Mouse (Mus musculus): ENCODE measurements around the gene Gm20388. TPM values are rescaled to one million over a fixed set of nuclear protein-coding genes. Genes with fewer than 3 reads are reported as not detected.

Gene Gm20388
- polyA plus RNA-seq, 1 experiment, result 28.1 TPM

DNA sequence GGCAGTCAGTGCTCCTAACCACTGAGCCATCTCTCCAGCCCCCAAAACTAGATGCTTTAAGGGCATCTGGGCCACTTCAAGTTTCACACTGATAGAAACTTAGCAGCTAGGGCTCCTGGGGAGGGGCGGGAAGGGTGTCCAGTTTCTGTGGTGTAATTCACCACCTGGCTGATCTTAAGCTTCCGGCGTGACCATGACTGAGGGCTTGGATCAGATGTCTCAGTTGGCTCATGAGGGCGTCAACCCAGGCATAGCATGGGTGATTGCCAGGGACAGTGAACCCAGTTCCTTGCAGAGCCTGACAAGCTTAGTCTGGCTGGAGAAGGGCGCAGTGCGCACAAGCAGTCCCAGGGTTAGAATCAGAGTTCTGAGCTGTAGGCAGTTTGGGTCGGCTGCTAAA is 868.5 kb downstream of the Gm20388 start:
- Histone ChIP-seq H3K9me3 (replicated peaks; ENCODE audit: control insufficient read depth, insufficient read depth, low read length, poor library complexity, severe bottlenecking) (no peaks in the 10 kb centered on the region), H3K9ac (ENCODE audit: low read depth, poor library complexity, severe bottlenecking) (no peak overlapping the region), H3K4me1 (ENCODE audit: control insufficient read depth, insufficient read depth, low read length) (no peaks in the 10 kb centered on the region), H3K27me3 (ENCODE audit: control insufficient read depth, insufficient read depth, low read length, poor library complexity, severe bottlenecking) (no peaks in the 10 kb centered on the region), H3K36me3 (ENCODE audit: control insufficient read depth, insufficient read depth, low read length, poor library complexity, severe bottlenecking) (no peaks in the 10 kb centered on the region), H3K27ac (ENCODE audit: insufficient read depth, low read length) (no peak overlapping the region), H3K4me3 (ENCODE audit: low read depth, low read length) (no peak overlapping the region)
- TF ChIP-seq CTCF (IDR thresholded peaks at IDR 0.05; ENCODE audit: low read depth, low read length), result no peak
- TF ChIP-seq EP300 (IDR thresholded peaks at IDR 0.05; ENCODE audit: insufficient read depth, low read depth, low read length), result no peak
- no peak for TF ChIP-seq POLR2A (IDR thresholded peaks at IDR 0.05; ENCODE audit: insufficient read depth, low read length)

DNA sequence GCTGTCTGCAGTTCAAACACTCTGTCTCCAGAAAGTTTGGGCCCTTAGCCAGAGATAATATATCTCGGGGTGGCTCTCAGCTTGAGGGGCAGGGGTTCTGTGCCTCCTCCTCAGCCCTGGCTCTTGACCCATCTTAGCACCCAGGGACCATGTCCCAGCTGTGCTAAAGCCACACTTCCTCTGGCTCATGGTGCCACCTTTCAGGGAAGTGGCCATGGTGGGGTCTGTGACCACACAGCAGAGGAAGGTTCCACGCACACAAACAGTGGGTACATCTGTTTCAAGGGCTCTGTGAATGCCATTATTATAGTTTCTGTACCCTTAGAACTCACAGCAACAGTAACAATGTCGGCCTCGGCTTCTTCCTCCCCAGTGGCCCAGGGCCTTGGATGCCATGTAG is 873.1 kb downstream of the Gm20388 start:
- H3K4me1 ChIP-seq (ENCODE audit: control insufficient read depth, insufficient read depth, low read length), result no peaks in the 10 kb centered on the region
- H3K4me3 ChIP-seq (ENCODE audit: low read depth, low read length), result no peak overlapping the region
- H3K36me3 ChIP-seq (ENCODE audit: control insufficient read depth, insufficient read depth, low read length, poor library complexity, severe bottlenecking), result no peaks in the 10 kb centered on the region
- H3K27me3 ChIP-seq (ENCODE audit: control insufficient read depth, insufficient read depth, low read length, poor library complexity, severe bottlenecking), result no peaks in the 10 kb centered on the region
- no peak overlapping the region for H3K27ac ChIP-seq (ENCODE audit: insufficient read depth, low read length)
- H3K9me3 ChIP-seq (replicated peaks; ENCODE audit: control insufficient read depth, insufficient read depth, low read length, poor library complexity, severe bottlenecking), result no peaks in the 10 kb centered on the region
- no peak overlapping the region for H3K9ac ChIP-seq (ENCODE audit: low read depth, poor library complexity, severe bottlenecking)
- TF ChIP-seq POLR2A (IDR thresholded peaks at IDR 0.05; ENCODE audit: insufficient read depth, low read length) (no peak), EP300 (IDR thresholded peaks at IDR 0.05; ENCODE audit: insufficient read depth, low read depth, low read length) (no peak), CTCF (IDR thresholded peaks at IDR 0.05; ENCODE audit: low read depth, low read length) (no peak)

DNA sequence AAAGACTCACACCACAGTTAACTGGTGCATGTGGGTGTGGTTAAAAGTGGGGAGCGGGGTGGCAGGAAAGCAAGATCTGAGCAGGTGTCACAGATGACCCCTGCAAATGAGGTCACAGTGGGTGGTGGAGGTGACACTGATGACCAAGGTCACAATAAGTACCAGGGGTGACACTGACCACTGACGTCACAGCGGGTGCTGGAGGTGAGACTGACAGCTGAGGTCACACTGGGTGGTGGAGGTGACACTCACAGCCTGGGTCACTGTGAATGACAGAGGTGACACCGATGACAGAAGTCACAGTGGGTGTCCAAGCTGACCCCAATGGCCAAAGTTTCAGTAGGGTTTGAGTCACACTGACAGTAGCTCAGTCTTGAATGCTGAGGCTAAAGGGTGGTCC is 876.1 kb downstream of the Gm20388 start:
- Histone ChIP-seq H3K27me3 (ENCODE audit: control insufficient read depth, insufficient read depth, low read length, poor library complexity, severe bottlenecking) (no peaks in the 10 kb centered on the region), H3K36me3 (ENCODE audit: control insufficient read depth, insufficient read depth, low read length, poor library complexity, severe bottlenecking) (no peaks in the 10 kb centered on the region), H3K9me3 (replicated peaks; ENCODE audit: control insufficient read depth, insufficient read depth, low read length, poor library complexity, severe bottlenecking) (no peaks in the 10 kb centered on the region), H3K27ac (ENCODE audit: insufficient read depth, low read length) (no peak overlapping the region), H3K4me3 (ENCODE audit: low read depth, low read length) (no peak overlapping the region), H3K4me1 (ENCODE audit: control insufficient read depth, insufficient read depth, low read length) (no peaks in the 10 kb centered on the region), H3K9ac (ENCODE audit: low read depth, poor library complexity, severe bottlenecking) (no peak overlapping the region)
- TF ChIP-seq EP300 (IDR thresholded peaks at IDR 0.05; ENCODE audit: insufficient read depth, low read depth, low read length), result no peak
- no peak for TF ChIP-seq POLR2A (IDR thresholded peaks at IDR 0.05; ENCODE audit: insufficient read depth, low read length)
- TF ChIP-seq CTCF (IDR thresholded peaks at IDR 0.05; ENCODE audit: low read depth, low read length), result no peak

DNA sequence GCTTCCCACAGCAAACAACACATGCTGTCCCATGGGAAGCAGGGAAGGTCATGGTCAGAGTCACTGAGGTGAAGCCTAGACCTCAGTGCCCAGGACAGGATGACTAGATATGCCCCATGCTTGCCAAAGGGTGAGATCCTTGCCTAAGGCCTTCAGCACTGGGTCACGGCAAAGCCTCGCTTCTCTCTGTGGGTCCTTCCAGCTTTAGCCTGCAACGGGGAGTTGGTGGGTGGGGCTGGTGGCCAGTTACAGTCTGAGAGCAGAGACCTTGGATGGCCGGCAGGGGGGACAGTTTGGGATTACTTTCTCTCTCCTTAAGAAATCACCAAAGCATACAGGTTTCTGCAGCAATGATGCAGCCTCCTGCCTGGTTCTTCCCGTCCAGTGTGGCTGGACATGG is 877.0 kb downstream of the Gm20388 start:
- TF ChIP-seq EP300 (IDR thresholded peaks at IDR 0.05; ENCODE audit: insufficient read depth, low read depth, low read length) (no peak), POLR2A (IDR thresholded peaks at IDR 0.05; ENCODE audit: insufficient read depth, low read length) (no peak), CTCF (IDR thresholded peaks at IDR 0.05; ENCODE audit: low read depth, low read length) (no peak)
- Histone ChIP-seq H3K9ac (ENCODE audit: low read depth, poor library complexity, severe bottlenecking) (no peak overlapping the region), H3K36me3 (ENCODE audit: control insufficient read depth, insufficient read depth, low read length, poor library complexity, severe bottlenecking) (no peaks in the 10 kb centered on the region), H3K4me1 (ENCODE audit: control insufficient read depth, insufficient read depth, low read length) (no peaks in the 10 kb centered on the region), H3K27me3 (ENCODE audit: control insufficient read depth, insufficient read depth, low read length, poor library complexity, severe bottlenecking) (no peaks in the 10 kb centered on the region), H3K27ac (ENCODE audit: insufficient read depth, low read length) (no peak overlapping the region), H3K9me3 (replicated peaks; ENCODE audit: control insufficient read depth, insufficient read depth, low read length, poor library complexity, severe bottlenecking) (no peaks in the 10 kb centered on the region), H3K4me3 (ENCODE audit: low read depth, low read length) (no peak overlapping the region)

DNA sequence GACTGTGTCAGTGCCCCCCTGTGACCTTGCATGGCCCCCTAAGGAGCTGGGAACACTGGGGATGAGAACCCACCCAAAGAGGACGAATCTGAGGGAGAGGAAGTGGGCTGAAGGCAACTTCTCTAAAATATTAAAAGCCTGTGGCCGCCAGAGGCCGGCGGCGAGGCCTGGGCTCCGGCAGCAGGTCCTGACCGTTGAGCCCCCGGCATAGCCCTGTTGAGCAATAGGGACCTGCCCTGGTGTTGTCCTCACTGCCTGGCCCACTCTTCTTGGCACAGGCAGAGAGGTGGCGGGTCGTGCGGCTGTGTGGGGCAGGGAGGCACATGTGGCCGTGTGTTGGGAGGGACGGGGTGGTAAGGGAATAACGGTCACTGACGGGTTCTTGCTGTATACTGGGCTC is 882.1 kb downstream of the Gm20388 start:
- no peak for TF ChIP-seq POLR2A (IDR thresholded peaks at IDR 0.05; ENCODE audit: insufficient read depth, low read length)
- TF ChIP-seq EP300 (IDR thresholded peaks at IDR 0.05; ENCODE audit: insufficient read depth, low read depth, low read length), result no peak
- TF ChIP-seq CTCF (IDR thresholded peaks at IDR 0.05; ENCODE audit: low read depth, low read length), result no peak
- H3K4me3 ChIP-seq (ENCODE audit: low read depth, low read length), result no peak overlapping the region
- H3K27me3 ChIP-seq (ENCODE audit: control insufficient read depth, insufficient read depth, low read length, poor library complexity, severe bottlenecking), result no peaks in the 10 kb centered on the region
- H3K9me3 ChIP-seq (replicated peaks; ENCODE audit: control insufficient read depth, insufficient read depth, low read length, poor library complexity, severe bottlenecking), result no peaks in the 10 kb centered on the region
- H3K4me1 ChIP-seq (ENCODE audit: control insufficient read depth, insufficient read depth, low read length), result no peaks in the 10 kb centered on the region
- no peaks in the 10 kb centered on the region for H3K36me3 ChIP-seq (ENCODE audit: control insufficient read depth, insufficient read depth, low read length, poor library complexity, severe bottlenecking)
- no peak overlapping the region for H3K9ac ChIP-seq (ENCODE audit: low read depth, poor library complexity, severe bottlenecking)
- H3K27ac ChIP-seq (ENCODE audit: insufficient read depth, low read length), result no peak overlapping the region

DNA sequence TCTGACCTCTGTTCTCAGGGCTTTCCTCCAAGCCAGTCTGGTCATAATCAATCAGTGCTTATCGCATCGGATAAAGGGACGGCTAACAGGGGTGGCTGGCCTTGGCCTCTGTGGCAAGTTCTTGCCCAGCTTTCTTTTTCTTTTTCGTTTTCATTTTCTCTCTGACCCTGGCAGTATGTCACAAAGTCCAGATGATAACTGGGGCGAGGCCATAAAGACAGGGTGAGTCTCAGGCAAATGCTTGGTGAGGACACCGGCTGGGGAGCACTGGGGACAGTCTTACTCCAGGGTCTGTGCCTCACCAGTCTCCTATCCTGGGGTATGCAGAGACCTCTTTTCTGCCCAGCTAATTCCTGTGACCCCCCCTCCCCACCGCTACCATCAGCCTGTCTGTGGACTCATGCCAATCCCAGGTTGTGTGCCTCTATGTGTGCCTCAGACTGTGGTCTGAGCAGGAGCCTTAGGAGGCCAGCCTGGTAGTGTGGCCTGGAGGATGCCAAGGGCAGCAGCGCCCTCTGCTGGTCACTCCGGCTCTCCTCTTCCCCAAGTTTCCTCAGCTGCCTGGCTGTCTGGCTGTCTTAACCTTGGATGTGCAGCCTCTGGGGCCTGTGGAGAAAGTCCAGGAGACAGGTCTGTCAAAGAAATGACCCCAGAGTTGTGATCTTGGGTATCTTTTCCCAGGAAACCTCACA is 885.4 kb downstream of the Gm20388 start:
- H3K27ac ChIP-seq (ENCODE audit: insufficient read depth, low read length), result no peak overlapping the region
- TF ChIP-seq CTCF (IDR thresholded peaks at IDR 0.05; ENCODE audit: low read depth, low read length) (peak; percentile 97), POLR2A (IDR thresholded peaks at IDR 0.05; ENCODE audit: insufficient read depth, low read length) (no peak), EP300 (IDR thresholded peaks at IDR 0.05; ENCODE audit: insufficient read depth, low read depth, low read length) (no peak)
- no peak overlapping the region for H3K9ac ChIP-seq (ENCODE audit: low read depth, poor library complexity, severe bottlenecking)
- H3K4me3 ChIP-seq (ENCODE audit: low read depth, low read length), result no peak overlapping the region
- H3K9me3 ChIP-seq (replicated peaks; ENCODE audit: control insufficient read depth, insufficient read depth, low read length, poor library complexity, severe bottlenecking), result no peaks in the 10 kb centered on the region
- no peaks in the 10 kb centered on the region for H3K4me1 ChIP-seq (ENCODE audit: control insufficient read depth, insufficient read depth, low read length)
- no peaks in the 10 kb centered on the region for H3K36me3 ChIP-seq (ENCODE audit: control insufficient read depth, insufficient read depth, low read length, poor library complexity, severe bottlenecking)
- H3K27me3 ChIP-seq (ENCODE audit: control insufficient read depth, insufficient read depth, low read length, poor library complexity, severe bottlenecking), result no peaks in the 10 kb centered on the region

Measured in ES-Bruce4 (cell line).